Mouse (Mus musculus): ENCODE data around the gene Bmpr1a. TPM values are rescaled to one million over a fixed set of nuclear protein-coding genes. Genes with fewer than 3 reads are reported as not detected.

The Bmpr1a gene
- polyA plus RNA-seq, 1 experiment from 2014 or later, result 21.3 TPM

GRCm38 (mm10) chr14:34501804-34502474 lies 1.2 kb downstream of the Bmpr1a start:
- Histone ChIP-seq H3K27me3 (replicated peaks; ENCODE audit: control insufficient read depth, insufficient read depth, low read length) (no peaks in the 10 kb centered on the region), H3K4me2 (ENCODE audit: low read length) (peak overlapping the region; percentile 55), H3K4me1 (ENCODE audit: control insufficient read depth, insufficient read depth, low read length) (peaks cover 19% of the 10 kb centered on the region), H3K9ac (ENCODE audit: low read length) (peak overlapping the region; percentile 97), H3K27ac (ENCODE audit: low read depth, low read length) (peak overlapping the region; percentile 97), H3K36me3 (ENCODE audit: control insufficient read depth, insufficient read depth, low read length) (no peaks in the 10 kb centered on the region), H3K4me3 (ENCODE audit: low read depth, low read length) (peak overlapping the region; percentile 83), H3K9me3 (replicated peaks; ENCODE audit: control insufficient read depth, low read length) (no peaks in the 10 kb centered on the region)
- WGBS, result 0% methylated on average over 66 of the region's 77 CpGs
- ATAC-seq, result peak; percentile 45; the same call in 1 of the 2 replicates
- peak; percentile 59 for DNase-seq (ENCODE audit: low spot score)

GRCm38 (mm10) chr14:34501447-34501803 lies 1.7 kb downstream of the Bmpr1a start:
- no peaks in the 10 kb centered on the region for H3K27me3 ChIP-seq (replicated peaks; ENCODE audit: control insufficient read depth, insufficient read depth, low read length)
- peak overlapping the region; percentile 83 for H3K4me3 ChIP-seq (ENCODE audit: low read depth, low read length)
- WGBS, result under 1% methylated on average over 16 of the region's 16 CpGs
- no peak for ATAC-seq
- no peak for DNase-seq (ENCODE audit: low spot score)
- H3K36me3 ChIP-seq (ENCODE audit: control insufficient read depth, insufficient read depth, low read length), result no peaks in the 10 kb centered on the region
- H3K4me2 ChIP-seq (ENCODE audit: low read length), result peak overlapping the region; percentile 55
- H3K4me1 ChIP-seq (ENCODE audit: control insufficient read depth, insufficient read depth, low read length), result peaks cover 19% of the 10 kb centered on the region
- H3K9ac ChIP-seq (ENCODE audit: low read length), result peak overlapping the region; percentile 97
- H3K9me3 ChIP-seq (replicated peaks; ENCODE audit: control insufficient read depth, low read length), result no peaks in the 10 kb centered on the region
- H3K27ac ChIP-seq (ENCODE audit: low read depth, low read length), result peak overlapping the region; percentile 97

GRCm38 (mm10) chr14:34500309-34500708 lies 2.8 kb downstream of the Bmpr1a start:
- Histone ChIP-seq H3K9ac (ENCODE audit: low read length) (peak overlapping the region; percentile 35; the same call in 1 of the 2 replicates), H3K4me2 (ENCODE audit: low read length) (peak overlapping the region; percentile 55), H3K4me1 (ENCODE audit: control insufficient read depth, insufficient read depth, low read length) (peaks cover 19% of the 10 kb centered on the region), H3K36me3 (ENCODE audit: control insufficient read depth, insufficient read depth, low read length) (no peaks in the 10 kb centered on the region), H3K4me3 (ENCODE audit: low read depth, low read length) (peak overlapping the region; percentile 83), H3K27ac (ENCODE audit: low read depth, low read length) (no peak overlapping the region), H3K27me3 (replicated peaks; ENCODE audit: control insufficient read depth, insufficient read depth, low read length) (no peaks in the 10 kb centered on the region), H3K9me3 (replicated peaks; ENCODE audit: control insufficient read depth, low read length) (no peaks in the 10 kb centered on the region)
- DNase-seq (ENCODE audit: low spot score) (no peak), ATAC-seq (no peak)
- 2% methylated on average over 4 of the region's 4 CpGs for WGBS

GRCm38 (mm10) chr14:34499664-34500063 lies 3.5 kb downstream of the Bmpr1a start:
- no peaks in the 10 kb centered on the region for H3K27me3 ChIP-seq (replicated peaks; ENCODE audit: control insufficient read depth, insufficient read depth, low read length)
- H3K9me3 ChIP-seq (replicated peaks; ENCODE audit: control insufficient read depth, low read length), result no peaks in the 10 kb centered on the region
- no peak overlapping the region for H3K9ac ChIP-seq (ENCODE audit: low read length)
- ATAC-seq, result no peak
- 57% methylated on average over 4 of the region's 4 CpGs for WGBS
- peaks cover 19% of the 10 kb centered on the region for H3K4me1 ChIP-seq (ENCODE audit: control insufficient read depth, insufficient read depth, low read length)
- H3K27ac ChIP-seq (ENCODE audit: low read depth, low read length), result no peak overlapping the region
- H3K4me2 ChIP-seq (ENCODE audit: low read length), result peak overlapping the region; percentile 55
- DNase-seq (ENCODE audit: low spot score), result no peak
- no peak overlapping the region for H3K4me3 ChIP-seq (ENCODE audit: low read depth, low read length)
- no peaks in the 10 kb centered on the region for H3K36me3 ChIP-seq (ENCODE audit: control insufficient read depth, insufficient read depth, low read length)

- H3K27me3 ChIP-seq (replicated peaks; ENCODE audit: control insufficient read depth, insufficient read depth, low read length), result no peaks in the 10 kb centered on the region
- no peak for ATAC-seq
- no peaks in the 10 kb centered on the region for H3K36me3 ChIP-seq (ENCODE audit: control insufficient read depth, insufficient read depth, low read length)
- DNase-seq (ENCODE audit: low spot score), result no peak
- no peak overlapping the region for H3K27ac ChIP-seq (ENCODE audit: low read depth, low read length)
- no peak overlapping the region for H3K4me2 ChIP-seq (ENCODE audit: low read length)
- WGBS, result 84% methylated on average over 3 of the region's 3 CpGs
- H3K9ac ChIP-seq (ENCODE audit: low read length), result no peak overlapping the region
- no peak overlapping the region for H3K4me3 ChIP-seq (ENCODE audit: low read depth, low read length)
- peaks cover 19% of the 10 kb centered on the region for H3K4me1 ChIP-seq (ENCODE audit: control insufficient read depth, insufficient read depth, low read length)
- no peaks in the 10 kb centered on the region for H3K9me3 ChIP-seq (replicated peaks; ENCODE audit: control insufficient read depth, low read length)
These were observed 5.8 kb downstream of the Bmpr1a start for GRCm38 (mm10) chr14:34497346-34497745.

- 90% methylated on average over 3 of the region's 3 CpGs for WGBS
- DNase-seq (ENCODE audit: low spot score), result no peak
These were observed 9.5 kb downstream of the Bmpr1a start for GRCm38 (mm10) chr14:34493682-34494081.

GRCm38 (mm10) chr14:34492688-34493087 lies 10.5 kb downstream of the Bmpr1a start:
- WGBS, result 92% methylated on average over 2 of the region's 2 CpGs
- DNase-seq (ENCODE audit: low spot score) (no peak), ATAC-seq (no peak)
- no peak overlapping the region for H3K27ac ChIP-seq (ENCODE audit: low read depth, low read length)
- H3K36me3 ChIP-seq (ENCODE audit: control insufficient read depth, insufficient read depth, low read length), result no peaks in the 10 kb centered on the region
- H3K27me3 ChIP-seq (replicated peaks; ENCODE audit: control insufficient read depth, insufficient read depth, low read length), result no peaks in the 10 kb centered on the region
- no peaks in the 10 kb centered on the region for H3K9me3 ChIP-seq (replicated peaks; ENCODE audit: control insufficient read depth, low read length)
- no peak overlapping the region for H3K4me2 ChIP-seq (ENCODE audit: low read length)
- H3K4me1 ChIP-seq (ENCODE audit: control insufficient read depth, insufficient read depth, low read length), result no peaks in the 10 kb centered on the region
- H3K9ac ChIP-seq (ENCODE audit: low read length), result no peak overlapping the region
- H3K4me3 ChIP-seq (ENCODE audit: low read depth, low read length), result no peak overlapping the region

More at GRCm38 (mm10) chr14:34493682-34494081, 9.5 kb downstream of the Bmpr1a start:
- no peaks in the 10 kb centered on the region for H3K36me3 ChIP-seq (ENCODE audit: control insufficient read depth, insufficient read depth, low read length)
- no peaks in the 10 kb centered on the region for H3K9me3 ChIP-seq (replicated peaks; ENCODE audit: control insufficient read depth, low read length)
- no peak for ATAC-seq
- no peaks in the 10 kb centered on the region for H3K4me1 ChIP-seq (ENCODE audit: control insufficient read depth, insufficient read depth, low read length)
- H3K4me3 ChIP-seq (ENCODE audit: low read depth, low read length), result no peak overlapping the region
- H3K9ac ChIP-seq (ENCODE audit: low read length), result no peak overlapping the region
- no peak overlapping the region for H3K4me2 ChIP-seq (ENCODE audit: low read length)
- no peak overlapping the region for H3K27ac ChIP-seq (ENCODE audit: low read depth, low read length)
- no peaks in the 10 kb centered on the region for H3K27me3 ChIP-seq (replicated peaks; ENCODE audit: control insufficient read depth, insufficient read depth, low read length)

- ATAC-seq (no peak), DNase-seq (ENCODE audit: low spot score) (no peak)
- Histone ChIP-seq H3K27ac (ENCODE audit: low read depth, low read length) (no peak overlapping the region), H3K9ac (ENCODE audit: low read length) (no peak overlapping the region), H3K27me3 (replicated peaks; ENCODE audit: control insufficient read depth, insufficient read depth, low read length) (no peaks in the 10 kb centered on the region), H3K36me3 (ENCODE audit: control insufficient read depth, insufficient read depth, low read length) (no peaks in the 10 kb centered on the region), H3K4me3 (ENCODE audit: low read depth, low read length) (no peak overlapping the region), H3K4me2 (ENCODE audit: low read length) (no peak overlapping the region), H3K4me1 (ENCODE audit: control insufficient read depth, insufficient read depth, low read length) (no peaks in the 10 kb centered on the region), H3K9me3 (replicated peaks; ENCODE audit: control insufficient read depth, low read length) (no peaks in the 10 kb centered on the region)
- WGBS, result 78% methylated on average over 1 of the region's 1 CpGs
These were observed 12.2 kb downstream of the Bmpr1a start for GRCm38 (mm10) chr14:34490965-34491364.

- no peak overlapping the region for H3K9ac ChIP-seq (ENCODE audit: low read length)
- no peaks in the 10 kb centered on the region for H3K9me3 ChIP-seq (replicated peaks; ENCODE audit: control insufficient read depth, low read length)
- H3K36me3 ChIP-seq (ENCODE audit: control insufficient read depth, insufficient read depth, low read length), result no peaks in the 10 kb centered on the region
- WGBS, result 82% methylated on average over 2 of the region's 2 CpGs
- ATAC-seq, result no peak
- no peak overlapping the region for H3K27ac ChIP-seq (ENCODE audit: low read depth, low read length)
- no peak overlapping the region for H3K4me3 ChIP-seq (ENCODE audit: low read depth, low read length)
- H3K4me1 ChIP-seq (ENCODE audit: control insufficient read depth, insufficient read depth, low read length), result 0 out of 2 replicates have a peak, but pooled peaks cover 5% of the 10 kb centered on the region
- no peak for DNase-seq (ENCODE audit: low spot score)
- H3K27me3 ChIP-seq (replicated peaks; ENCODE audit: control insufficient read depth, insufficient read depth, low read length), result no peaks in the 10 kb centered on the region
- no peak overlapping the region for H3K4me2 ChIP-seq (ENCODE audit: low read length)
These were observed 13.2 kb downstream of the Bmpr1a start for GRCm38 (mm10) chr14:34489928-34490327.

Data from forebrain, embryonic 14.5 days (tissue).